Mouse (Mus musculus) liver, postnatal 0 days (tissue): ENCODE data around the gene U90926. TPM values are rescaled to one million over a fixed set of nuclear protein-coding genes. Genes with fewer than 3 reads are reported as not detected.

Experiments
- ATAC-seq: fragments of 200-750 bp; cut with Nextera tagmentation; 2 replicates; pipeline ENCODE4 v1.8.0; 2017; ENCODE audit warnings: mild to moderate bottlenecking, moderate library complexity
- DNase-seq: peaks from one replicate; pipeline ENCODE4 v3.0.0-alpha.2; 2016
- H3K27ac ChIP-seq: fragments of 300-500 bp; sonication (generic); 2 replicates; pipeline ENCODE4 v1.5.1; 2014; ENCODE audit warnings: antibody characterized with exemption, moderate library complexity, mild to moderate bottlenecking, low read depth
- H3K27me3 ChIP-seq: fragments of 300-500 bp; sonication (generic); 2 replicates; pipeline ENCODE4 v1.6.1; 2014; ENCODE audit warnings: low read length, control low read depth, mixed read lengths; ENCODE audit not compliant: insufficient read depth
- H3K36me3 ChIP-seq: fragments of 300-500 bp; sonication (generic); replicated peaks from 2 replicates; pipeline ENCODE4 v1.6.1; 2014; ENCODE audit warnings: mild to moderate bottlenecking, control low read depth, low read length, moderate library complexity, mixed read lengths; ENCODE audit not compliant: insufficient read depth
- H3K4me1 ChIP-seq: fragments of 300-500 bp; sonication (generic); 2 replicates; pipeline ENCODE4 v1.6.1; 2014; ENCODE audit warnings: antibody characterized with exemption, mild to moderate bottlenecking, control low read depth; ENCODE audit not compliant: insufficient read depth
- H3K4me2 ChIP-seq: fragments of 300-500 bp; sonication (generic); 2 replicates; pipeline ENCODE4 v1.6.1; 2014; ENCODE audit warnings: low read depth, mild to moderate bottlenecking, low read length, moderate library complexity, mixed read lengths
- H3K4me3 ChIP-seq: fragments of 300-500 bp; sonication (generic); 2 replicates; pipeline ENCODE4 v1.5.1; 2014; ENCODE audit warnings: low read depth, low read length
- H3K9ac ChIP-seq: fragments of 300-500 bp; sonication (generic); replicated peaks from 2 replicates; pipeline ENCODE4 v1.6.1; 2014; ENCODE audit warnings: mild to moderate bottlenecking, moderate library complexity
- H3K9me3 ChIP-seq: fragments of 300-500 bp; sonication (generic); 2 replicates; pipeline ENCODE4 v1.6.1; 2016; ENCODE audit warnings: mild to moderate bottlenecking, control low read depth, low read length, mixed read lengths
- CTCF ChIP-seq: sonication (generic); IDR thresholded peaks from 2 replicates; pipeline ENCODE4 v1.5.1; 2016; ENCODE audit warnings: antibody characterized with exemption, low read depth
- EP300 ChIP-seq: IDR thresholded peaks from 2 replicates; pipeline ENCODE4 v1.6.1; 2016; ENCODE audit warnings: antibody characterized with exemption, low read depth, mild to moderate bottlenecking
- WGBS: fragments of 180-500 bp; shearing (Covaris S2); extraction: QIAGEN DNeasy Blood & Tissue Kit; methylation state at CpG from one replicate; pipeline ENCODE4 v1.1.7; 2014; ENCODE audit not compliant: insufficient replicate concordance; 5-methylcytosine and 5-hydroxymethylcytosine counted together
- polyA plus RNA-seq: library from polyadenylated mRNA; unstranded; fragments of >200 nt; fragmentation: Nextera tagmentation; extraction: Ambion mirVana; gene quantifications from 2 replicates; pipeline ENCODE4 v1.2.1, GENCODE M21; 2015

Gene U90926
- not detected in 2 replicates for polyA plus RNA-seq

GRCm38 (mm10) chr5:92215308-92215707, at the start of gene U90926:
Gene U90926, minus strand, starts transcription at chr5:92215408.
- DNase-seq, result no peak
- Histone ChIP-seq H3K27ac (no peak within 1 kb of the TSS), H3K36me3 (no peaks in the 10 kb centered on the region), H3K4me3 (no peak within 1 kb of the TSS), H3K9ac (no peak within 1 kb of the TSS), H3K27me3 (no peaks in the 10 kb centered on the region), H3K9me3 (no peaks in the 10 kb centered on the region), H3K4me2 (no peak within 1 kb of the TSS), H3K4me1 (no peaks in the 10 kb centered on the region)
- WGBS, result 81% methylated on average over 4 of the region's 4 CpGs
- TF ChIP-seq EP300, result no peak
- no peak for TF ChIP-seq CTCF
- ATAC-seq, result no peak

GRCm38 (mm10) chr5:92263761-92264359, 48.7 kb upstream of the U90926 start:
- WGBS, result 69% methylated on average over 4 of the region's 4 CpGs
- H3K9me3 ChIP-seq, result no peaks in the 10 kb centered on the region

GRCm38 (mm10) chr5:92262646-92263045, 47.4 kb upstream of the U90926 start:
- Histone ChIP-seq H3K4me1 (no peaks in the 10 kb centered on the region), H3K27me3 (no peaks in the 10 kb centered on the region), H3K4me2 (no peak overlapping the region), H3K9ac (no peak overlapping the region), H3K27ac (no peak overlapping the region), H3K9me3 (no peaks in the 10 kb centered on the region), H3K36me3 (peaks cover 3% of the 10 kb centered on the region; the same call in 1 of the 2 replicates), H3K4me3 (no peak overlapping the region)
- no peak for TF ChIP-seq EP300
- TF ChIP-seq CTCF, result no peak
- 72% methylated on average over 8 of the region's 8 CpGs for WGBS
- DNase-seq (no peak), ATAC-seq (no peak)

More at GRCm38 (mm10) chr5:92263761-92264359, 48.7 kb upstream of the U90926 start:
- Histone ChIP-seq H3K9ac (no peak overlapping the region), H3K27ac (no peak overlapping the region), H3K36me3 (peaks cover 3% of the 10 kb centered on the region; the same call in 1 of the 2 replicates), H3K4me1 (no peaks in the 10 kb centered on the region), H3K27me3 (no peaks in the 10 kb centered on the region), H3K4me3 (no peak overlapping the region), H3K4me2 (no peak overlapping the region)
- ATAC-seq (no peak), DNase-seq (no peak)
- TF ChIP-seq CTCF (no peak), EP300 (no peak)

- Histone ChIP-seq H3K36me3 (0 out of 2 replicates have a peak, but pooled peaks cover 3% of the 10 kb centered on the region), H3K4me3 (no peak within 1 kb of the TSS), H3K4me2 (no peak within 1 kb of the TSS), H3K4me1 (no peaks in the 10 kb centered on the region), H3K27ac (no peak within 1 kb of the TSS), H3K9ac (no peak within 1 kb of the TSS), H3K27me3 (peaks cover 6% of the 10 kb centered on the region; the same call in 1 of the 2 replicates), H3K9me3 (no peaks in the 10 kb centered on the region)
- no peak for TF ChIP-seq CTCF
- no peak for TF ChIP-seq EP300
- 35% methylated on average over 6 of the region's 6 CpGs for WGBS
- ATAC-seq (no peak), DNase-seq (no peak)
These were observed 41.0 kb upstream of the U90926 start, which contains the start of gene Ppef2 for GRCm38 (mm10) chr5:92256218-92256617. Gene Ppef2, minus strand, starts transcription at chr5:92256278.

GRCm38 (mm10) chr5:92254476-92254875, 39.3 kb upstream of the U90926 start:
- Histone ChIP-seq H3K4me3 (no peak overlapping the region), H3K4me1 (no peaks in the 10 kb centered on the region), H3K27me3 (peaks cover 6% of the 10 kb centered on the region; the same call in 1 of the 2 replicates), H3K9ac (no peak overlapping the region), H3K4me2 (no peak overlapping the region), H3K36me3 (no peaks in the 10 kb centered on the region), H3K9me3 (peaks cover 2% of the 10 kb centered on the region; the same call in 1 of the 2 replicates), H3K27ac (no peak overlapping the region)
- 34% methylated on average over 6 of the region's 6 CpGs for WGBS
- no peak for ATAC-seq
- TF ChIP-seq EP300, result no peak
- no peak for TF ChIP-seq CTCF
- DNase-seq, result no peak

GRCm38 (mm10) chr5:92252797-92253343, 37.7 kb upstream of the U90926 start:
- no peak for DNase-seq
- TF ChIP-seq CTCF, result peak; percentile 39
- no peak for TF ChIP-seq EP300
- H3K9me3 ChIP-seq, result peaks cover 2% of the 10 kb centered on the region; the same call in 1 of the 2 replicates
- no peak overlapping the region for H3K4me2 ChIP-seq
- H3K36me3 ChIP-seq, result no peaks in the 10 kb centered on the region
- no peak for ATAC-seq
- H3K9ac ChIP-seq, result no peak overlapping the region
- H3K4me3 ChIP-seq, result no peak overlapping the region
- no peaks in the 10 kb centered on the region for H3K4me1 ChIP-seq
- peaks cover 12% of the 10 kb centered on the region for H3K27me3 ChIP-seq
- H3K27ac ChIP-seq, result no peak overlapping the region
- WGBS, result 23% methylated on average over 18 of the region's 18 CpGs
